Mouse (Mus musculus) heart, adult 2 months (tissue): ENCODE results near the gene Necap2. TPM values are rescaled to one million over a fixed set of nuclear protein-coding genes. Genes with fewer than 3 reads are reported as not detected.

ENCODE experiments used
- DNase-seq, 2 experiments: peaks; one replicate each; pipeline ENCODE4 v3.0.0; 2021
- H3K27ac ChIP-seq: fragments of 200-600 bp; 2 replicates; pipeline ENCODE4 v1.8.1; 2022
- H3K27me3 ChIP-seq: fragments of 200-500 bp; 2 replicates; pipeline ENCODE4 v1.6.1; 2012; ENCODE audit warnings: mild to moderate bottlenecking, low read length, inconsistent platforms, mixed read lengths; ENCODE audit not compliant: control insufficient read depth, insufficient read depth
- H3K36me3 ChIP-seq: fragments of 200-500 bp; 2 replicates; pipeline ENCODE4 v1.6.1; 2012; ENCODE audit warnings: low read length, inconsistent platforms; ENCODE audit not compliant: control insufficient read depth, insufficient read depth
- H3K4me1 ChIP-seq: fragments of 200-500 bp; 2 replicates; pipeline ENCODE4 v1.6.1; 2011; ENCODE audit warnings: low read length; ENCODE audit not compliant: control insufficient read depth, insufficient read depth
- H3K4me3 ChIP-seq: fragments of 200-600 bp; 2 replicates; pipeline ENCODE4 v1.8.1; 2022
- H3K79me2 ChIP-seq: fragments of 200-500 bp; replicated peaks from 2 replicates; pipeline ENCODE4 v1.6.1; 2012; ENCODE audit warnings: mild to moderate bottlenecking, inconsistent platforms, low read length, moderate library complexity, mixed read lengths; ENCODE audit not compliant: control insufficient read depth, insufficient read depth
- H3K9ac ChIP-seq: fragments of 200-500 bp; 2 replicates; pipeline ENCODE4 v1.6.1; 2012; ENCODE audit warnings: low read depth, mild to moderate bottlenecking, control low read depth, inconsistent platforms, low read length, mixed read lengths
- CTCF ChIP-seq: fragments of 200-600 bp; IDR thresholded peaks from 2 replicates; pipeline ENCODE4 v1.8.1; 2022; ENCODE audit warnings: antibody characterized with exemption, mild to moderate bottlenecking, moderate library complexity
- EP300 ChIP-seq: fragments of 200-500 bp; IDR thresholded peaks from 2 replicates; pipeline ENCODE4 v1.6.1; 2011; ENCODE audit warnings: low read depth, low read length, control low read depth; ENCODE audit not compliant: insufficient read depth
- POLR2A ChIP-seq: fragments of 200-500 bp; IDR thresholded peaks from 2 replicates; pipeline ENCODE4 v1.6.1; 2011; ENCODE audit warnings: mild to moderate bottlenecking, low read depth, low read length, control low read depth; ENCODE audit not compliant: insufficient read depth
- WGBS: fragments of 180-500 bp; shearing (Covaris S2); methylation state at CpG from one replicate; pipeline ENCODE4 v1.1.7; 2018; 5-methylcytosine and 5-hydroxymethylcytosine counted together
- intact Hi-C: fragments of 180-260 bp; cut with DNase I; formaldehyde crosslinking; loops from one replicate; pipeline ENCODE4 v1.15.1; 2025
- polyA plus RNA-seq: library from polyadenylated mRNA; depleted of rRNA; stranded (reverse); fragments of >200 nt; gene quantifications from 2 replicates; pipeline ENCODE4 v1.2.3, GENCODE M21; 2012
- total RNA-seq, 2 experiments: library from RNA; stranded (reverse); gene quantifications; 2 replicates each; pipeline ENCODE4 v1.2.3; 2021

Gene Necap2
- total and polyA plus RNA-seq, 3 experiments = 13.9 to 21.2 (median 14.9) TPM

DNA sequence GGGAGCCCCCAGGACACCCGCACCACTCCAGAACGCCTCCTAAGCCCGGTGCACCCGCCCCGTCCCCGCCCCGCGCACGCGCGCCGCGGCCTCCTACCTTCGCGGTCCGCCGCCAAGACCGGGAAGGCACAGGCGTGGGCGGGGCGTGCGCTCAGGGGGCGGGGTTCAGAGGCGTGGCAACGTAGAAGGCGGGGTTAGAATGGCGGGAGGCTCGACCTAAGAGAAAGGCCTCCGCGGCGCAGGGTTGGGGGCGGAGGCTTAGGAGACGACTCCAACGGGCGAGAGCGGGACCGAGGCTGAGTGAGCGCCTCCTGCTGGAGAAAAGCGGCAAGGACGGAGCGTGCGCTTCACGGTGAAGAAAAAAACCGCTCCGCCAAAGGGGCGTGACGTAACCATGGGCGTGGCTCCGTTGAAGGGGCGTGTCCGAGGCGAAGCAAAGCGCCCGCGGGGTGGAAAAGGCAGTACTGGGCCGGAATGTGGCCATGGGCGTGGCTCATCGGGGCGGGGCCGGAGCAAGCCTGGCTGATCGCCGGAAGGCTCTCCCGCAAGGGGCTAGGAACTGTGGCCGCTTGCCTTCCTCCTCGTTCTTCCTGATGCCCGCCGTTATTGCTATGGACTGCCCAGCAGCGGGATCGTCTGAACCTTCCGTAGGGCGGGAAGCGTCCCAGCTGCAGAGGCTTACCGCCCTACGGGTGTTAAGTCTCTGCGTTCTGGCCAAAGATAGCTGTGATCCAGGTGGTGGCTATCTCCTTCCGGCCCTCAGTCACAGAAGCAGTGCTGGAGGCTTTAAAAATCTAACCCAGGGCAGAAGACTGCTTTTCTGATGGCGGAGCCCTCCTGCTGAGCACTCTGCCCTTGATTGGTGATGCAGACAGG, 17.5 kb downstream of the Necap2 start, which contains the start of gene Crocc:
Crocc (minus strand) TSS at position 125 of the 876 bp plus-strand sequence.
- intact Hi-C loops = no loop called here
- peak within 1 kb of the TSS; percentile 90 for H3K4me3 ChIP-seq
- peak; percentile 98 to 100 for DNase-seq
- no peaks in the 10 kb centered on the region for H3K79me2 ChIP-seq
- peak; percentile 77; the same call in 1 of the 2 replicates for TF ChIP-seq EP300
- TF ChIP-seq CTCF = peak; percentile 98
- TF ChIP-seq POLR2A = peak; percentile 81
- peak within 1 kb of the TSS; percentile 75 for H3K9ac ChIP-seq
- under 1% methylated on average over 77 of the region's 77 CpGs for WGBS
- H3K36me3 ChIP-seq = no peaks in the 10 kb centered on the region
- no peaks in the 10 kb centered on the region; the same call in 1 of the 2 replicates for H3K4me1 ChIP-seq
- peak within 1 kb of the TSS; percentile 87 for H3K27ac ChIP-seq
- no peaks in the 10 kb centered on the region for H3K27me3 ChIP-seq

GRCm38 (mm10) chr4:141059616-141060425, 18.3 kb downstream of the Necap2 start:
- H3K4me1 ChIP-seq = no peaks in the 10 kb centered on the region
- H3K27me3 ChIP-seq = no peaks in the 10 kb centered on the region
- DNase-seq = no peak
- H3K36me3 ChIP-seq = no peaks in the 10 kb centered on the region
- peak overlapping the region; percentile 90 for H3K4me3 ChIP-seq
- no peak for TF ChIP-seq POLR2A
- no peak for TF ChIP-seq CTCF
- no peak for TF ChIP-seq EP300
- H3K9ac ChIP-seq = peak overlapping the region; percentile 75
- intact Hi-C loops = no loop called here
- no peaks in the 10 kb centered on the region for H3K79me2 ChIP-seq
- 4% methylated on average over 32 of the region's 32 CpGs for WGBS
- H3K27ac ChIP-seq = peak overlapping the region; percentile 87

DNA sequence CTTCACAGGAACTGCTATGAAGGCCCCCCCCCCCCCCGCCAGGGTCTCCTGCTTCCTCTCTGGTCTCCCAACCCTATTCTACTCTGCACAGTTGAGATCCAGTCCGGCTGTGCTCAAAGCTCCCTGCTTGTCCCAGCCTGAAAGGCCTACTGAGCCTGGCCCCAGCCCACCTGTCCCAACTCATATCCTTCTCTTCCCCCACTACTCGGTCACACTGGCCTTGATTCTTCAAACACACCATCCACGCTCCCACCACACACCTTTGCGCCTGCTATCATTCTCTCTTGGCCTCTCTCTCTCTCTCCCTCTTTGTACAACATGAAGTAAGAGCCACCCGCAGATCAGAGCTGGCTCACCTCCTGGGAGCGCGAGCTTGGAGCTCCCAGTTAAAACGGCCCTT, 19.3 kb downstream of the Necap2 start:
- intact Hi-C loops = no loop called here
- no peaks in the 10 kb centered on the region for H3K4me1 ChIP-seq
- no peak overlapping the region for H3K9ac ChIP-seq
- no peaks in the 10 kb centered on the region for H3K79me2 ChIP-seq
- H3K27me3 ChIP-seq = no peaks in the 10 kb centered on the region
- no peak for TF ChIP-seq POLR2A
- no peak for TF ChIP-seq EP300
- no peak for TF ChIP-seq CTCF
- WGBS = 76% methylated on average over 9 of the region's 9 CpGs
- no peak for DNase-seq
- H3K36me3 ChIP-seq = no peaks in the 10 kb centered on the region
- H3K27ac ChIP-seq = no peak overlapping the region
- H3K4me3 ChIP-seq = no peak overlapping the region

GRCm38 (mm10) chr4:141056970-141057369, 21.2 kb downstream of the Necap2 start:
- Histone ChIP-seq H3K79me2 (no peaks in the 10 kb centered on the region), H3K36me3 (no peaks in the 10 kb centered on the region), H3K4me3 (no peak overlapping the region), H3K9ac (no peak overlapping the region), H3K27ac (no peak overlapping the region), H3K4me1 (no peaks in the 10 kb centered on the region), H3K27me3 (no peaks in the 10 kb centered on the region)
- intact Hi-C loops = no loop called here
- TF ChIP-seq POLR2A (no peak), CTCF (no peak), EP300 (no peak)
- 97% methylated on average over 10 of the region's 10 CpGs for WGBS
- no peak for DNase-seq

DNA sequence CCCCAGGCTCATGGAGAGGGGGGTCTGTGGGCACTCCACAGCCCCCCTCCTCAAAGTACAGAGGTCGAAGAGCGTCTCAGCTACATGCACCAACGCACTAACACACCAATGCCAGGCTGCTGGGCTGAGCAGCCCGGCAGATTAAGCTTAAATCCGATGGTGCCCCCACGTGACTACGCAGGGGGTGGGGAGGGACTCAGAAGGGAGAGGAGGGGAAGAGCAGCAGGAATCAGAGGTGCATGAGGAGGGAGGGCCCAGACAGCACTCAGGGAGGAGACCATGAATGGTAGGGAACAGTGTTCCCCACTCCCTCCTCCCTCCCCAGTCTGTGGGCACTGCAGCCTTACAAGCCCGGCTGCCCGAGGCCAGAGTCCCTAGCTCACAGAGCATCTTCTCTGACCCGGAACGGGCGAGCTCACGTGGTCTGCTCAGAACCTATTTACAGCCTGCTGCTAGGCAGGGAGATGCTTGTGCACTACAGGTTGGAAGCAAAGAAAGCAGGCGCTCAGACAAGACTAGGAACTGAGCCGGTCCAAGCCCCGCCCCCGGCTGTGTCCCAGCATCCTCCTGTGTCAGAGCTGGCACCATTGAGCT, 24.5 kb downstream of the Necap2 start:
- H3K36me3 ChIP-seq = no peaks in the 10 kb centered on the region
- H3K27ac ChIP-seq = no peak overlapping the region
- no peaks in the 10 kb centered on the region for H3K27me3 ChIP-seq
- H3K79me2 ChIP-seq = no peaks in the 10 kb centered on the region
- WGBS = 50% methylated on average over 17 of the region's 17 CpGs
- intact Hi-C loops = no loop called here
- no peak for DNase-seq
- no peak overlapping the region for H3K9ac ChIP-seq
- no peaks in the 10 kb centered on the region for H3K4me1 ChIP-seq
- TF ChIP-seq EP300 (no peak), CTCF (no peak), POLR2A (no peak)
- no peak overlapping the region for H3K4me3 ChIP-seq
